Mouse (Mus musculus) kidney, adult 18-20 months (tissue): Measurements from ENCODE around the gene Pmpca.
"Not testable (repeated sequence)": the region's sequence is repeated elsewhere in the genome, so short reads cannot be mapped to it uniquely, and the experiment has no call there.

Source experiments
- DNase-seq: peaks from one replicate; pipeline ENCODE4 v3.0.0; 2021

Gene Pmpca

DNA sequence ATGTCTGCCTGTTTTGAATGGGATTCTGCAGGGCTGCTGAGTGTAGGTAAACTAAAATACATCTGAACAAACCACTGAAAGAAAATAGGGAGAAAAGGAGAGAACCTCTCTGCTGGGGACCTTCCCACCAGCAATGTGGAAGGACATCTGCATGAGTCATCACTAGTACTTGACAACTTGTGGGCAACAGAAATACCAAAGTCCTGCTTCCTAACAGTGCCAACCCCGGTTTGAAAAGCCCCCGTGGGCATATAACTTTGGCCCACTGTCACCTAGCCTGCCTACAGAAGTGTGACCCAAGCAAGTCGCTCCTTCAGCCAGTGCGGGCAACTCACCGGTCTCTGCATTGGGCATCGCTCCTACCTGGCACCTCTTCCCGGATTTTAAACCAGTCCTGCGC, 16.7 kb upstream of the Pmpca start:
- no peak for DNase-seq

DNA sequence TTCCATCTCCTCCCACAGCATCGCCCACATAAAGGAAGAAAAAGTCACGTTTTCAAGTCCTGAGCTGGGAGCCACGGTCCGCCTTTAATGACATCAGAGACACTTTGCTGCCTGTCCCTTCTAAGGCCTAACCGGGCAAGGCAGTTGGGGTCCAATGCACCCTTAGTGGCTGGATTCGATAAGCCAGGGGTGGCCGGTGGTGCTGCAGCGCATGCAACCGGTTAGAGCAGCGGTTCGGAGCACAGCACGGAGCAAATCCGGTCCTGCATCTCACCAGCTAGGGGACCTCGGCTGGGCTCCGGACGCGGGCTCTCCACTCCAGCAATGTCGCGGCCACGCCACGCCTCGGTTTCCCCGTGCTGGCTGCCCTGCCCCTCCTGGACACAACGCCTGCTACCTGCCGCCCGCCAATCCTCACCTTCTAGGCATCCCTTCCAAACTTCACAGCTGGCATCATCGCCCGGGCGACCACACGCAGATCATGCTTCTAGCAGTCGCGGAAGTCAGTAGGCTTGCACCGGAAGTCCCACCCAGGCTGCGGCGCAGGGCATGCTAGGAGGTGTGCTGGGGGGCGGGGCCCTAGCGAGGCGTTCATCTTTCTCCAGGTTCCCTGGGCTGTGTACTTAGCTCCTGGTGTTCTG, 8.9 kb upstream of the Pmpca start, which contains the start of gene Snapc4:
Gene Snapc4, minus strand, starts transcription at position 523 of the 641 bp plus-strand sequence.
- peak; percentile 88 for DNase-seq

DNA sequence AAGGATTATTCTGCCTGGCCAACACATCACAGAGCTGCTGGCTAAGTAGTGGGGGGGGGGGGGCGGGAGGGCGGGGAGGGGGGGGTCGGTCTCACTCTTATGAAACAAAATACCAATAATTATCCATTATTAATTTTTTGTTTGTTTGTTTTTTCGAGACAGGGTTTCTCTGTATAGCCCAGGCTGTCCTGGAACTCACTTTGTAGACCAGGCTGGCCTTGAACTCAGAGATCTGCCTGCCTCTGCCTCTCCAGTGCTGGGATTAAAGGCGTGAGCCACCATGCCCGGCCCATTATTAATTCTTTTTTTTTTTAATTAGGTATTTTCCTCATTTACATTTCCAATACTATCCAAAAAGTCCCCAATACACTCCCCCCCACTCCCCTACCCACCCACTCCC, 8.3 kb upstream of the Pmpca start:
- not testable (repeated sequence) for DNase-seq

DNA sequence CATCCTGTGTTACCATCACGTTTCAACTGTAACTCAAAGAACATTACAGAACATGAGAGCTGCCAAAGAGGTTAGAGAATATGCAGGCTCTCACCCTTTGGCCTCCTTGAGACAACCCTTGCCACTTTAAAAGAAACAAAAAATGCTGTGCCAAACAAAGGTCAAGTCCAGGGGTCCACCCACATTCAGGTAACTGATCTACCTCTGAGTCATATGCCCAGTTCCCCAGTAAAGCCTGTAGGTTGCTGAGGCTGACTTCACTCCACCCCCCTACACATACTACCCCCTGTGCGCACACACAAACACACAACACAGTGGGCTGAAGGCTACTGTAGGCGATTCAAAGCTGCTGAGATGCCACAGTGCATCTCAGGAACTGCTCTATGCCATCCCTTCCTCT, 1.4 kb upstream of the Pmpca start:
- DNase-seq: peak; percentile 37

DNA sequence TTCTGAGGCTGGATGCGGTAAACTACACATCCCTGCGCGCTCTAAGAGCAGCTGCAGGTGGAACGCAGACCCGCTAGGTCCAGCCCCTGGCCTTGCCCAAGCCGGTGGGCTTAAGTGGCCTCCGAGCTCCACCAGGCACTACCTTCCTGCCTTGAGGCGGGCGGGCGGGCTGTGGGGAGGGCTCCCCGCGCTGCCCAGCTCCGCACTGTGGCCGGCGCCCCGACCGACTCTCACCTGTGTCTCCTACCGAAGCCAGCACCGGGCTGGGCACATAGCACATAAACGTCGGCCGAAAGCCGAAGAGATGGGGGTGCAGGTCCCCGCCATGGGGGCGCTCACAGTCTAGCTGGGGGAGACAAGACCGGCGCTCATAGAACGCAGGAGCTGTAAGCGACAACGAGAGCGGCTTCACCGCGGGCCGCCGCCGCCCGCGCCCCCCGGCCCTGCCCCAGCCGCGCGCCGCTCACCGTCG, 421 bp upstream of the Pmpca start:
- DNase-seq: no peak

DNA sequence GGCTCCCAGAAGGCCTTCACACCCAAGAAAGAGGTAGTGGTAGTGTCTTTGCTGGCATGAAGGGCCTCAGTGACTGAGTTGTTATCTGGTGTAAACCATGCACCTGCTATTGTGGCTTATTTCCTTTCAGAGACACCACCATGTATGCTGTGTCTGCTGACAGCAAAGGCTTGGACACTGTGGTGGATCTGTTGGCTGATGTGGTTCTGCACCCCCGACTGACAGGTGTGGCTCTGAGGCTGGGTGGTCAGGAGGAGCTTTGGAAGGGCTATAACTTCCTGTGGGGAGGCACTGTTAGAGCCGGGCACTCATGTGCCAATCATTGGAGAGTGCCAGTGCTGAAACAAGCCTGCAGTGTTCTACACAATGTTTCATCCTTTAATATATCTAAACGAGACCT, 1.8 kb downstream of the Pmpca start:
- no peak for DNase-seq

DNA sequence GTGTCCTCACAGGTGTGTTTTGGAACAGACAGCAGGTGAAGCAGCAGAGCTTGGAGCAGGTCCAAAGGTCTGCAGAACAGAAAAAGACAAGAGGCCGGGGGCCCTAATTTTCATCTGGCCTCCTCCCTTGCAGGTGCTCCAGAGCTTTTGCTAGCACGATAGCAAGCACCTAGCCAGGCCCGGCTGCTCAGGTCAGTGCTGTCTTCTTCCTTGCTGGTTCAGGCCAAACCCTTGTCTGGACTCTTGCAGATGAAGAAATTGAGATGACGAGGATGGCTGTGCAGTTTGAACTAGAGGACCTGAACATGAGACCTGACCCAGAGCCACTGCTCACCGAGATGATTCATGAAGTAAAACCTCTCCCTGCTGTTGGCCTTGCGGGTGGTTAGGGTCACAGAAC, 2.5 kb downstream of the Pmpca start:
- DNase-seq: no peak

DNA sequence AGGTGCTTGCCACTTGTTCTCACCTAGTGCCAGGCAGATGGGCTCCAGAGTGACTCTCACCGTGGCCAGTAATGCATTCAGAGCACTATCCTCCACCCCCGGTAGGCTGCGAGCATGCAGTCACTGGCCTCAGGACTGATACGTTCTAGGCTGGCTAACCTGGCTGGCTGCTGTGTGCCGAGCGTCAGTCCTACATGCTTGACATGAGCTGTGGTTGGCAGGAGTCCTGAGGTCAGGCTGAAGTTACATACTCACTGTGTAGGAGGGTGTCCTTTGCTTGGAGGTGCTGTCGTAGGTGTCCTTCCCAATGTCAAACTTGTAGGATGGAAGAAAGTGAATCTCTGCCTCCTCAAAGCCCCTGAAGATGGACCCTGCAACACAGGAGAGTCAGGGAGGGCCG, 9.8 kb downstream of the Pmpca start:
- peak; percentile 44 for DNase-seq

DNA sequence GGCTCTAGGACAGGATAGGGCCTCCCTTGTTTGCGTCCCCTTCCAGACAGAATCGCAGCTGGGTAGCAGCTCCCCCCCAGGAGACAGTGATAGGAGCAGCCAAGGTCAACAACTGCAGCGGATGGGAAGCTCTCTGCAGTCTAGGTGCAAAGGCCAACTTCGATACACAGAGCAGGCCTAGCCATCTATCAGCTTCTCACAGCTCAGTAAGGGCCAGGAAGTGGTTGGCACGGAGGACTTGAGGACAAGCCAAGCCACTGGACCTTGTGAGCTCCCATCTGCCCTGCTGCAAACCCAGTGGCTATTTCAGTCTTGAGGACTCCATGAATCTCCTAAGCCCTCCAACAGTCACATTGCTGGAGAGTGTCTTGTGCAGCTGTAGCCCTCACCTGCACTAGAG, 10.5 kb downstream of the Pmpca start:
- DNase-seq: peak; percentile 56

DNA sequence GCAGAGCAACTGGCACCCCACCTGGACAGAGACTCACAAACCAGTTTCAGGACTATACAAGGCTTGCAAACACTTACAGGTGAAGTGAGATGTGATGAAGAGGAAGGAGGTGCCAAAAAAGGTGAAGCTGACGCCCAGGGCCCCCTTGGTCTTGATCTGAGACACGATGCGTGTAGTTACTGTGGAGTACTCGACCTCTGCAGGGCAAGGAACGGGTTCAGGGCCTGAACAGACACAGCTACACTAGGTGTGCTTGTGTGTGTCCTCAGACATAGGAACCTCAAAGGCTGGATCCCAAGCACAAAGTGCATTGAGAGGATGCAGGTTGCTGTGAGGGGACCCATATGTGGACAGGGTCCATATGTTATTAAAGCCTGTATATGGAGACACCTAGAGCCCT, 11.2 kb downstream of the Pmpca start:
- no peak for DNase-seq

DNA sequence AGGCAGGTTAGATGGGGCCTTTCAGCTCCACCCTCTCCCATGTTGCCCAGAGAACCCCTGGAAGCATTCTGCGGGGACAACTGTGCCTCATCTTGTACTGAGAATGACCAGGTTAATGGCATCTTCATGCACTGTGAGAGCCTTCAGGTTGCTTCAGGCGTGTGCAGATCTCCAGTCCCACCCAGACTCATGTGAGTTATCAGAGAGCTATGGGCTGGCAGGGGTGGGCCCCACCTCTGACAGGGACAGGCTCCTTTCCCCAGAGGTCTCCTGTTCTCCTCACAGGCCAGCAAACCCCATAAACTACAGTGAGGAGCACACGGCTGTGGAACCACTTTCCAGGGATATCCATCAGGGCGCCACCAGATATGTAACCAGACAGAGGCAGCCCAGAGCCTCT, 11.9 kb downstream of the Pmpca start:
- DNase-seq: no peak

DNA sequence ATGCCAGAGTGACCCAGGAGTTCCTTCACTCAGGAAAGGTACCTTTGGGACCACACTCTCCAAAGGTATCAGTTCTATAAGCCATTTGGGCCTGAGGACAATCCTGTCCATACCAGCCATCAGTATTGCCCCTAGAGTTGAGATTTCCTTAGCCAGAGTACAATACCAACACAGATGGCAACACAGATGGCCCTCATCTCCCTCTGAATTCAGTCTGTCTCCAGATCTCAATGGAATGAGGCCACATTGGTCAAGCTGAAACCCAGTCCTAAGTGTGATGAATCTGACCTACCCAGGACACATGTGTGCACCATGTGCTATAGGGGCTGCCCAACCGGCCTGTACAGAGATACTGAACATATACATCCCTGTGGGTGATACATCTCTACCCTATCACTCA, 13.1 kb downstream of the Pmpca start:
- no peak for DNase-seq

DNA sequence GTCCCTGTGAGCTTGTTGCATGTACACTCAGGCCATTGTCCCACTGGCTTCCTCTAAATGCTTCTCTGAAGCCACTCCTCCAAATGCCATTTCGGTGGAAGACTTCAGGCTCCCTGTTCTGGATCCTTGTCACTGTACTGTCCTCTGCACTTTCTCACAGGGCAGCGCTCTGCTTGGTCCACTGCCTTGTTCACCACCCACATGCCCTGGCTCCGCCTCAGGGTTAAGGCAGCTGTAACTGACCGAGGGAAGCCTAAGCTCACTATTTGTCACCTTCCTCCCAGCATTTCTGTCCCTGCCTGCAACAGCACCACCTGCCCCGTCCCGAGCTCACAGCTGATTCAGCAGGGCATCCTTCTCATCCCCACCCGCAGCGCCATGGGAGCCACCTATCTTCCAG, 14.2 kb downstream of the Pmpca start:
- DNase-seq: peak; percentile 57

DNA sequence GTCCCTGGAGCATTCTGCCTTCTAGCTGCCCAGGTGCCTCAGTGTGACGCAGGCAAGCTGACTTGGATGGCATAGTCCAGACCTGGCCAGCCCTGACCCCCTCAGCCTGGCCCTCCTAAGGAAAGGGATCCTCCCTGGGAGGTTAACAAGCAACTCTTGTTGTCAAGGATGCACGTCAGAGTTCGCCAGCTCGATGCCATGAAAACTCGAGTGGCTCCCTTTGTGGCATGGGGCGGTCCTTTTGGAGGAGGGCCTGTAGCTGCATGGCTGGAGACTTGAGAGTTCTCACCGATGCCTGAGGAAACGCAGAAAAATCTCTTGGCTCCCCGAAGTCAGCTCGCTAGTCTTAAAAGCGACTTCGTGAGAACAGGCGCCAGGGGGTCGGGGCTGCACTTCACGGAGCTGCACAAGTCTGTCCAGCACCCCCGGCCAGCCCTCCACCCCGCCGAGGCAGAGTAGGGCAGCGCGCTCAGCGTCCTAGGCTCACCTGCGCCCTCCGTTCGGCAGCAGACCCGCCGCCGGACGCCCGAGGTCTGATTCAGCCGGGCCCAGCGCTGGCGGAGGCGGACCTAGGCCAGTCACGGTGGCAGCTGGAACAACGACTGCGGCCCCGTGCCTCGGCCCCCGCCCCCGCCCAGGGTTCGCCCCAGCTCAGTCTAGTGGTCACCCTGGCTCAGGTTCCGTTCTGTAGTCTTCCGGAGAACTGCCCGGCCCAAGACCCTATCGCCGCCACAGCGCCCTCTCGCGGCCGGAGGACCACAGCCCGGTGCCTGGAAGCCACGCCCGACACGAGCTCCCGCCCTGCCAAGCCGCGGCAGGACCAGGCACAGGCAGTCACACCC, 19.6 kb downstream of the Pmpca start, which contains the start of gene Inpp5e:
Gene Inpp5e, minus strand, starts transcription at position 689 of the 842 bp plus-strand sequence.
- peak; percentile 99 for DNase-seq

DNA sequence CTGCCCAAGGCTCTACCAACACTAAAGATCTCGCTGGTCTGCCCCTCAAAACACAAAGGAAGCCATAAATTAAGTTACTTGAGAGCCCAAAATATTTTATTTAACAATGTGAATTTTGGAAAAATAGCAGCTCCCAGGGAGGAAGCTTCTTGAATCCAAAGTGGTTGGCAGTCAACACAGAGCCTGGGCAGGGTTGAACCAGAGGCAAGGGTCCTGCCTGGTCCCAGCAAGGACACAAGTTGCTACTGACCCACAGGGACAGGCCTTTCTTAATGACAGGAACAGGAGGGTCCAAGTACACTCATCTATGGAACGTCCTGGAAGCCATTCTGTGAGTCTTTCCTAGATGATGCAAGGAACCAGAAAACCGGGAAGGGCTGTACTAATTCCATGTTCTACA, 20.2 kb downstream of the Pmpca start:
- no peak for DNase-seq

DNA sequence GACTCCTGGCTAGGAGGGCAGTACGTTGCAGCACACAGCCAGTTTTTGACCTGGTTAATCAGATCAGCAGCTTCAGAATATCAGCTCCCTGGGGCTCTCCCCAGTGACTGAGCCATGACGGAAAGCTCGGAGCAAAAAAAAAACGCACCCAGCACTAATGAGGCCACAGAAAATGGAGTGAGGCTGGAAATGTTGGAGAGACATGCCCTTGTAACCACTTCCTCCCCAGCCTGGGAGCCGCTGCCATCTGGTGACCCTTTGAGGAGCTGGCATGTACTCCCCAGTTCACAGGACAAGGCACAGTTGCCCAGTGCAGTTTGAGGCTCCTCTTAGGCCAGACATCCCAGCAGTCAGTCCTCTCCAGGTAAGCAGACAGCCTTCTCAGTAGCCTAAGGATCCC, 21.0 kb downstream of the Pmpca start:
- DNase-seq: no peak

DNA sequence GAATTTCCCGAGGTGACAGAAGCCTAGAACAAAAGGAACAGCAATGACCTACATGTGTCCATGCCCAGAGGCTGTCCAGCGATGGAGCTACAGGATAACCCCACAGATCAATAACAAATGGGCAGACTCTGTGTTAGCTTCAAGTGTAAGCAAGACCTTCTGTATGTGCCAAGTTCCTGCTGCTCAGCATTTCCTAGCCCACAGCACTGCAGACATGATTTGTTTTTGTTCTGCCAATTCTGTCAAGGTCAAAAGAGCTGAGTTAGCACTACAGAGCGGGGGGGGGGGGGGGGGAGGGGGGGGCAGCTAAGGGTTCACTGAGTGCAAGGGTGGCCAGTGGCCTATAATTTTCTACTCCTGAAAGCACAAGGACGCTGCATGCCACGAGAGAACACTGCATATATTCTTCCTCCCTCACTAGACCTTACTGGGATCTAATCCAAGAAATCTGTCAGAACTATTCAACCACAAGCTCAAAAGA, 21.8 kb downstream of the Pmpca start:
- peak; percentile 56 for DNase-seq

DNA sequence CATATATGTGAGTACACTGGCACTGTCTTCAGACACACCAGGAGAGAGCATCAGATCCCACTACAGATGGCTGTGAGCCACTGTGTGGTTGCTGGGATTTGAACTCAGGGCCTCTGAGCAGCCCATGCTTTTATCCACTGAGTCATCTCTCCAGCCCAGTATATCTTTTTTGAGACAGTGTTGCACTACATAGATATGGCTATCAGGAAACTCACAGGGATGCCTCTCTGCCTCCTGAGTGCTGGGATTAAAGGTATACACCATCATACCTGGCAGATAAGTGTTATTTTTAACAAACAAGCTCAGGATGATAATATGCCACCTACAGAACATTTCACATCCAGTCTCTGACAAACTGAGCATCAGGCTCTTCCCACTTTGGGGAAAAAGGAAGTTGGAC, 27.9 kb downstream of the Pmpca start:
- no peak for DNase-seq

DNA sequence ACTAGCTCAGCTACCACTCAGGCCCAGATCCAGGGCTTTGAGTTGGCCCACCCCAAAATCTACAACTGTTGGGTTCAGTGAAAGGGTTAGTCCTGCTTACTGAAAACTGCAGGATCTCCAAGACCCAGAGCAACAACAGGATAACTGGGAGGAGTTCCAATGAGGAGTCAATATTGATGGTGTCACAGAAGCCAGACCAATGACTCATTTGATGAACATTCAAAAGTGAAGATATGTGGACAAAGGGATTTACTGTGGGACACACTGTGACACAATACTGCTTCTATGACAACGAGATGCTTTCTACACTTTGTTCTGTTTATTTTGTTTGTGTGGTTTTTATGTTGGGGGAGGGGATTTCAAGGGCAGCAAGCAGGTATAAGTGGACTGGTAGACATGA, 29.0 kb downstream of the Pmpca start:
- DNase-seq: no peak

DNA sequence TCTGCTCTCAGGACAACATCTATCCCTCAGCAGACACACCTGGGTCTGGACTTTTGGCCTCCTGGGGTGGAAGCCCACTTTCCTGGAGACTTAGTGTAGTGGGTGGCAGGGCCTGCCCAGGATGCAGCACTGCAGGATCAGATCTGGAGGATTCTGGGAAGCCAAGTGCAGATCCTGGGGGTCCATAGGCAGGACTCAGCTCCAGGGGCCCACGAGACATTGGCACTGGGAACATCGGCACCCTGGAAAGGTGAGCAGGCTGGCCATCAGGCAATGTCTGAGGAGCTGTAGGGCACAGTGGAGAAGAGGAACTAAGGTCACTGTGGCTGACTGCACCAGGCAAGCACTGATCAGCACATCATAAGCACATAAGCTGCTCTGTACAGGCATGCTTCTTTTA, 32.8 kb downstream of the Pmpca start:
- DNase-seq: no peak

DNA sequence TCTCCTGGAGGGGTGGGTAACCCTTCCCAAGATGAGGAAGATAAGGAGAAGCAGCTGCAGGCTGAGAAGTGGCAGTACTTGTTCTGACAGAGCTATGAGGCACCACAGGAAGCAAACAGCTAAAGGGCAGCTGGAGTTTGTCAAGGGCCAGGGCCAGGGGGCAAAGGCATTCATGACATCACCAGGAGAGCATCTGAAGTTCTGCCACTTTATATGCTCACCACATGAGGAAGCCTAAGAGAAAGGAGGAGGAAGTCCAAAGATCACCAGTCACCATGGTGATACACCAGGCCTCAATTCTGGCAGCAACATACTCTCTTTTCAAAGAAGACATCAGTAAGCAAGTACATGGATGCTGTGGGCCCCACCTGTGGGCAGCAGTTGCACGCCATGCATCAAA, 33.9 kb downstream of the Pmpca start:
- peak; percentile 37 for DNase-seq

DNA sequence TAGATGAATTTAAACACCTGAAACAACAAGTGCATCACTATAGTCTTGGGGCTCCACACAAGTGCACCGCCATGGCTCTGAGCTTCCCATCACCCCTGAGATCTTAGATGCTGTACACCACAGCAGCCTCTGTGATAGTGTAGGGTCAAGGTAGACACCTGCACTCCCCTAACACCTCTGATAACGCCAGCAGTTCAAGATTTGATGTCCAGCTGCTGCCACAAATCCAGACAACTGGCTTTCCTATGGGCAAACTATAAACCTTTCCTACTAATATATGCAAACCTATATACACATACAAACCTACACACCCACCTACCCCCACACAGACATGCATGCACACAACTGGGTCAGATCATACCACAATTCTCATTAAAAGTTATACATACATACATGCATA, 35.4 kb downstream of the Pmpca start:
- no peak for DNase-seq

DNA sequence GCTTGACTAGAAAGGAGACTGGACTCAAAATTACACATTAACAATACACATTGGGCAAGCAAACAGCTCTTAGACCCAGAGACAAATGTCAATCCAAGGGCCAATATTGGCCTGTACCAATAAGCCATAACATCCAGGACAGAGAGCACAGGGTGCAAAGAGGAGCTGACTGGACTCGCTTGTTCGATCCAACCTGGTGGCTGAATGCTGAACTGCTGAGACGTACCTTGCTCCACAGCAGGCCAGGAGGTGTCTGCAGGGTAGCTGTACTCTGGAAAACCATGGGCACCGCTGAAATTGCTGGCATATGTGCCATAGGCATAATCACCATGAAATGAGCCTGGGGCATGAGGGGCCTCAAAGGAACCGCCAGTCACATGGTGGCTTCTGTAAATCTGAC, 40.7 kb downstream of the Pmpca start:
- no peak for DNase-seq
